Mouse (Mus musculus): ENCODE measurements around the gene Gm3591. TPM values are rescaled to one million over a fixed set of nuclear protein-coding genes. Genes with fewer than 3 reads are reported as not detected.
"Not testable (repeated sequence)": the region's sequence is repeated elsewhere in the genome, so short reads cannot be mapped to it uniquely, and the experiment has no call there.

The Gm3591 gene
- polyA plus RNA-seq (2015; fragmentation: Nextera tagmentation; extraction: Ambion mirVana), result 0.20 TPM in 1 of 2 replicates, not detected in the other

GRCm38 (mm10) chr14:6412382-6412781 lies at the start of gene Gm3591:
TSS of gene Gm3591 (minus strand) at chr14:6412482.
- not testable (repeated sequence) for H3K27me3 ChIP-seq (replicated peaks; ENCODE audit: insufficient read depth, low read length); ATAC-seq; H3K9ac ChIP-seq (replicated peaks; ENCODE audit: low read depth); H3K4me3 ChIP-seq (ENCODE audit: low read depth, low read length); H3K27ac ChIP-seq (ENCODE audit: low read length); DNase-seq (ENCODE audit: low spot score); H3K4me2 ChIP-seq (replicated peaks; ENCODE audit: low read depth, low read length); H3K4me1 ChIP-seq (ENCODE audit: insufficient read depth, low read depth, low read length); H3K9me3 ChIP-seq (ENCODE audit: low read length); H3K36me3 ChIP-seq (ENCODE audit: insufficient read depth, low read length)
- no CpG with 5 or more reads among the region's 2 CpGs for WGBS

GRCm38 (mm10) chr14:6444511-6444910 lies 32.2 kb upstream of the Gm3591 start, which contains the start of gene Gm3594:
TSS of gene Gm3594 (minus strand) at chr14:6444611.
- H3K4me3 ChIP-seq (ENCODE audit: low read depth, low read length); H3K27ac ChIP-seq (ENCODE audit: low read length); H3K36me3 ChIP-seq (ENCODE audit: insufficient read depth, low read length); H3K9me3 ChIP-seq (ENCODE audit: low read length); H3K9ac ChIP-seq (replicated peaks; ENCODE audit: low read depth); ATAC-seq; H3K4me1 ChIP-seq (ENCODE audit: insufficient read depth, low read depth, low read length); DNase-seq (ENCODE audit: low spot score); H3K27me3 ChIP-seq (replicated peaks; ENCODE audit: insufficient read depth, low read length); H3K4me2 ChIP-seq (replicated peaks; ENCODE audit: low read depth, low read length): not testable (repeated sequence)
- WGBS, result no CpG with 5 or more reads among the region's 4 CpGs

GRCm38 (mm10) chr14:6440774-6441173 lies 28.5 kb upstream of the Gm3591 start:
- H3K36me3 ChIP-seq (ENCODE audit: insufficient read depth, low read length); DNase-seq (ENCODE audit: low spot score); H3K4me1 ChIP-seq (ENCODE audit: insufficient read depth, low read depth, low read length); H3K27ac ChIP-seq (ENCODE audit: low read length); H3K9ac ChIP-seq (replicated peaks; ENCODE audit: low read depth); H3K4me2 ChIP-seq (replicated peaks; ENCODE audit: low read depth, low read length); ATAC-seq; H3K27me3 ChIP-seq (replicated peaks; ENCODE audit: insufficient read depth, low read length); H3K4me3 ChIP-seq (ENCODE audit: low read depth, low read length); H3K9me3 ChIP-seq (ENCODE audit: low read length): not testable (repeated sequence)
- WGBS, result no CpG with 5 or more reads among the region's 4 CpGs

GRCm38 (mm10) chr14:6440206-6440605 lies 27.9 kb upstream of the Gm3591 start:
- not testable (repeated sequence) for H3K4me1 ChIP-seq (ENCODE audit: insufficient read depth, low read depth, low read length); H3K27me3 ChIP-seq (replicated peaks; ENCODE audit: insufficient read depth, low read length); ATAC-seq; H3K9ac ChIP-seq (replicated peaks; ENCODE audit: low read depth); H3K4me2 ChIP-seq (replicated peaks; ENCODE audit: low read depth, low read length); H3K36me3 ChIP-seq (ENCODE audit: insufficient read depth, low read length); H3K9me3 ChIP-seq (ENCODE audit: low read length); DNase-seq (ENCODE audit: low spot score); H3K27ac ChIP-seq (ENCODE audit: low read length); H3K4me3 ChIP-seq (ENCODE audit: low read depth, low read length)
- 44% methylated on average over 1 of the region's 5 CpGs for WGBS

- H3K9me3 ChIP-seq (ENCODE audit: low read length); H3K9ac ChIP-seq (replicated peaks; ENCODE audit: low read depth); H3K4me3 ChIP-seq (ENCODE audit: low read depth, low read length); ATAC-seq; H3K27me3 ChIP-seq (replicated peaks; ENCODE audit: insufficient read depth, low read length); H3K4me1 ChIP-seq (ENCODE audit: insufficient read depth, low read depth, low read length); DNase-seq (ENCODE audit: low spot score); H3K36me3 ChIP-seq (ENCODE audit: insufficient read depth, low read length); H3K4me2 ChIP-seq (replicated peaks; ENCODE audit: low read depth, low read length); H3K27ac ChIP-seq (ENCODE audit: low read length): not testable (repeated sequence)
- 6% methylated on average over 5 of the region's 42 CpGs for whole genome bisulfite sequencing
Observed at GRCm38 (mm10) chr14:6426766-6427165, 14.5 kb upstream of the Gm3591 start.

- H3K4me2 ChIP-seq (replicated peaks; ENCODE audit: low read depth, low read length), result not testable (repeated sequence)
- WGBS, result 22% methylated on average over 22 of the region's 22 CpGs
Observed at GRCm38 (mm10) chr14:6426353-6426752, 14.1 kb upstream of the Gm3591 start.

GRCm38 (mm10) chr14:6390219-6390618 lies 22.1 kb downstream of the Gm3591 start, which contains the start of gene Gm16440:
TSS of gene Gm16440 (minus strand) at chr14:6390319.
- H3K27me3 ChIP-seq (replicated peaks; ENCODE audit: insufficient read depth, low read length); H3K4me1 ChIP-seq (ENCODE audit: insufficient read depth, low read depth, low read length); H3K9ac ChIP-seq (replicated peaks; ENCODE audit: low read depth); H3K4me2 ChIP-seq (replicated peaks; ENCODE audit: low read depth, low read length); ATAC-seq; H3K4me3 ChIP-seq (ENCODE audit: low read depth, low read length); H3K9me3 ChIP-seq (ENCODE audit: low read length); DNase-seq (ENCODE audit: low spot score); H3K27ac ChIP-seq (ENCODE audit: low read length); H3K36me3 ChIP-seq (ENCODE audit: insufficient read depth, low read length): not testable (repeated sequence)
- 75% methylated on average over 2 of the region's 4 CpGs for WGBS

More at GRCm38 (mm10) chr14:6426353-6426752, 14.1 kb upstream of the Gm3591 start:
- not testable (repeated sequence) for H3K9me3 ChIP-seq (ENCODE audit: low read length); H3K9ac ChIP-seq (replicated peaks; ENCODE audit: low read depth); H3K27me3 ChIP-seq (replicated peaks; ENCODE audit: insufficient read depth, low read length); H3K4me3 ChIP-seq (ENCODE audit: low read depth, low read length); ATAC-seq; H3K27ac ChIP-seq (ENCODE audit: low read length); H3K36me3 ChIP-seq (ENCODE audit: insufficient read depth, low read length); H3K4me1 ChIP-seq (ENCODE audit: insufficient read depth, low read depth, low read length); DNase-seq (ENCODE audit: low spot score)

Other genes with a start within 250 kb of the Gm3591 start
- gene Gm21560, start 193.2 kb downstream of the Gm3591 start, polyA plus RNA-seq (2015; fragmentation: Nextera tagmentation; extraction: Ambion mirVana), result not detected in 2 replicates
- 0.19 and 0.39 TPM in 2 replicates for gene Gm3411, start 125.2 kb downstream of the Gm3591 start, polyA plus RNA-seq (2015; fragmentation: Nextera tagmentation; extraction: Ambion mirVana)
- gene Gm21103, start 107.6 kb downstream of the Gm3591 start, polyA plus RNA-seq (2015; fragmentation: Nextera tagmentation; extraction: Ambion mirVana), result not detected in 2 replicates
- gene Gm3618, start 68.8 kb downstream of the Gm3591 start, polyA plus RNA-seq (2015; fragmentation: Nextera tagmentation; extraction: Ambion mirVana), result not detected in 2 replicates
- gene Gm16440, start 22.2 kb downstream of the Gm3591 start, polyA plus RNA-seq (2015; fragmentation: Nextera tagmentation; extraction: Ambion mirVana), result not detected in 2 replicates
- not detected in 2 replicates for gene Gm3594, start 32.1 kb upstream of the Gm3591 start, polyA plus RNA-seq (2015; fragmentation: Nextera tagmentation; extraction: Ambion mirVana)
- not detected in 2 replicates for gene Gm8356, start 124.8 kb upstream of the Gm3591 start, polyA plus RNA-seq (2015; fragmentation: Nextera tagmentation; extraction: Ambion mirVana)
- gene Gm3629, start 178.1 kb upstream of the Gm3591 start, polyA plus RNA-seq (2015; fragmentation: Nextera tagmentation; extraction: Ambion mirVana), result 0.17 TPM in 1 of 2 replicates, not detected in the other
- not detected in 2 replicates for gene Gm3460, start 209.9 kb upstream of the Gm3591 start, polyA plus RNA-seq (2015; fragmentation: Nextera tagmentation; extraction: Ambion mirVana)